Mouse (Mus musculus) neural tube, embryonic 14.5 days (tissue): ENCODE measurements around the gene Rab26. TPM values are rescaled to one million over a fixed set of nuclear protein-coding genes. Genes with fewer than 3 reads are reported as not detected.

ENCODE experiments used
- ATAC-seq: fragments of 200-750 bp; cut with Nextera tagmentation; 2 replicates; pipeline ENCODE4 v1.8.0; 2017; ENCODE audit warnings: low read depth, mild to moderate bottlenecking, moderate TSS enrichment, moderate library complexity
- H3K27ac ChIP-seq: fragments of 300-500 bp; sonication (generic); 2 replicates; pipeline ENCODE4 v1.5.1; 2014; ENCODE audit warnings: low read depth, mild to moderate bottlenecking, control low read depth, low read length, moderate library complexity, mixed read lengths
- H3K27me3 ChIP-seq: fragments of 300-500 bp; sonication (generic); 2 replicates; pipeline ENCODE4 v1.6.1; 2014; ENCODE audit warnings: low read length; ENCODE audit not compliant: control insufficient read depth, insufficient read depth
- H3K36me3 ChIP-seq: fragments of 300-500 bp; sonication (generic); 2 replicates; pipeline ENCODE4 v1.6.1; 2014; ENCODE audit warnings: low read length, mixed read lengths; ENCODE audit not compliant: control insufficient read depth, insufficient read depth
- H3K4me1 ChIP-seq: fragments of 300-500 bp; sonication (generic); 2 replicates; pipeline ENCODE4 v1.6.1; 2014; ENCODE audit warnings: low read length; ENCODE audit not compliant: control insufficient read depth, insufficient read depth
- H3K4me2 ChIP-seq: fragments of 300-500 bp; sonication (generic); 2 replicates; pipeline ENCODE4 v1.6.1; 2014; ENCODE audit warnings: mild to moderate bottlenecking, low read depth, low read length, control low read depth
- H3K4me3 ChIP-seq: fragments of 300-500 bp; sonication (generic); 2 replicates; pipeline ENCODE4 v1.5.1; 2014; ENCODE audit warnings: low read depth, low read length, control low read depth, mixed read lengths
- H3K9ac ChIP-seq: fragments of 300-500 bp; sonication (generic); replicated peaks from 2 replicates; pipeline ENCODE4 v1.6.1; 2014; ENCODE audit warnings: low read depth, mild to moderate bottlenecking, control low read depth, low read length, mixed read lengths
- H3K9me3 ChIP-seq: fragments of 300-500 bp; sonication (generic); 2 replicates; pipeline ENCODE4 v1.6.1; 2016; ENCODE audit warnings: low read length; ENCODE audit not compliant: control insufficient read depth
- WGBS: fragments of 180-500 bp; shearing (Covaris S2); extraction: QIAGEN DNeasy Blood & Tissue Kit; methylation state at CpG from one replicate; pipeline ENCODE4 v1.1.7; 2014; 5-methylcytosine and 5-hydroxymethylcytosine counted together
- polyA plus RNA-seq: library from polyadenylated mRNA; unstranded; fragments of >200 nt; fragmentation: Nextera tagmentation; extraction: Ambion mirVana; gene quantifications from 2 replicates; pipeline ENCODE4 v1.2.1, GENCODE M21; 2014

Gene Rab26
- polyA plus RNA-seq, 1 experiment from 2014 or later = 5.7 TPM

DNA sequence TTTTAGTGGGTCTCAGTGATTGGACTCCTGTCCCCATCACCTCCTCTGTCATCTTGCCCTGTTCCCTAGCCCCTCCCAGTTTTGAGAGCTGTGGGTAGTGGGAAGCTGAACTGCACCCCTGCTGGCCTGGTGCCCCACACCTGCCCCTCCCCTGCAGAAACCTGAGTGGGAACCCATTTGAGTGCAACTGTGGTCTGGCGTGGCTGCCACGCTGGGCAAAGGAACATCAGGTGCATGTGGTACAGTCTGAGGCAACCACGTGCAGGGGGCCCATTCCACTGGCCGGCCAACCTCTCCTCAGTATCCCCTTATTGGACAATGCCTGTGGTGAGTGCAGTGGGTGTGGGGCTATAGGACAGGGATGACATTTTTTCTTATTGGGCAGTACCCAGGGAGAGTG is 30.4 kb upstream of the Rab26 start:
- H3K36me3 ChIP-seq = 0 out of 2 replicates have a peak, but pooled peaks cover 5% of the 10 kb centered on the region
- WGBS = 91% methylated on average over 4 of the region's 4 CpGs
- H3K4me2 ChIP-seq = no peak overlapping the region
- no peaks in the 10 kb centered on the region for H3K9me3 ChIP-seq
- H3K4me1 ChIP-seq = peaks cover 8% of the 10 kb centered on the region; the same call in 1 of the 2 replicates
- H3K27me3 ChIP-seq = no peaks in the 10 kb centered on the region
- H3K9ac ChIP-seq = no peak overlapping the region
- H3K4me3 ChIP-seq = no peak overlapping the region
- H3K27ac ChIP-seq = no peak overlapping the region
- no peak for ATAC-seq

- Histone ChIP-seq H3K9me3 (no peaks in the 10 kb centered on the region), H3K36me3 (0 out of 2 replicates have a peak, but pooled peaks cover 5% of the 10 kb centered on the region), H3K4me3 (no peak overlapping the region), H3K27ac (no peak overlapping the region), H3K9ac (no peak overlapping the region), H3K4me2 (no peak overlapping the region), H3K4me1 (peaks cover 16% of the 10 kb centered on the region; the same call in 1 of the 2 replicates), H3K27me3 (no peaks in the 10 kb centered on the region)
- ATAC-seq = no peak
- WGBS = 85% methylated on average over 5 of the region's 5 CpGs
These were observed 29.6 kb upstream of the Rab26 start for GRCm38 (mm10) chr17:24563638-24564037.

- no peak for ATAC-seq
- 92% methylated on average over 2 of the region's 2 CpGs for WGBS
- Histone ChIP-seq H3K27ac (no peak overlapping the region), H3K27me3 (no peaks in the 10 kb centered on the region), H3K9me3 (no peaks in the 10 kb centered on the region), H3K36me3 (peaks cover 5% of the 10 kb centered on the region; the same call in 1 of the 2 replicates), H3K4me3 (no peak overlapping the region), H3K9ac (no peak overlapping the region), H3K4me1 (peaks cover 22% of the 10 kb centered on the region), H3K4me2 (no peak overlapping the region)
These were observed 27.6 kb upstream of the Rab26 start for GRCm38 (mm10) chr17:24561592-24561991.

- Histone ChIP-seq H3K9me3 (no peaks in the 10 kb centered on the region), H3K4me2 (no peak overlapping the region), H3K4me3 (no peak overlapping the region), H3K27ac (no peak overlapping the region), H3K36me3 (peaks cover 5% of the 10 kb centered on the region; the same call in 1 of the 2 replicates), H3K27me3 (no peaks in the 10 kb centered on the region), H3K4me1 (peaks cover 22% of the 10 kb centered on the region), H3K9ac (no peak overlapping the region)
- ATAC-seq = no peak
- whole genome bisulfite sequencing = 93% methylated on average over 5 of the region's 5 CpGs
These were observed 26.5 kb upstream of the Rab26 start for GRCm38 (mm10) chr17:24560301-24561028.

- peak; percentile 33; the same call in 1 of the 2 replicates for ATAC-seq
- H3K27ac ChIP-seq = peak overlapping the region; percentile 86
- no peak overlapping the region for H3K4me3 ChIP-seq
- H3K9ac ChIP-seq = no peak overlapping the region
- H3K9me3 ChIP-seq = no peaks in the 10 kb centered on the region
- WGBS = 36% methylated on average over 3 of the region's 3 CpGs
- no peaks in the 10 kb centered on the region; the same call in 1 of the 2 replicates for H3K36me3 ChIP-seq
- H3K4me1 ChIP-seq = peaks cover 22% of the 10 kb centered on the region
- 0 out of 2 replicates have a peak overlapping the region, but pooled peaks have one; percentile 14 for H3K4me2 ChIP-seq
- no peaks in the 10 kb centered on the region for H3K27me3 ChIP-seq
These were observed 25.1 kb upstream of the Rab26 start for GRCm38 (mm10) chr17:24559146-24559545.

- Histone ChIP-seq H3K9ac (no peak overlapping the region), H3K4me1 (peaks cover 22% of the 10 kb centered on the region), H3K4me3 (no peak overlapping the region), H3K27ac (peak overlapping the region; percentile 86), H3K27me3 (no peaks in the 10 kb centered on the region), H3K36me3 (no peaks in the 10 kb centered on the region; the same call in 1 of the 2 replicates), H3K9me3 (no peaks in the 10 kb centered on the region), H3K4me2 (peak overlapping the region; percentile 14; the same call in 1 of the 2 replicates)
- WGBS = 6% methylated on average over 4 of the region's 4 CpGs
- peak; percentile 67; the same call in 1 of the 2 replicates for ATAC-seq
These were observed 24.6 kb upstream of the Rab26 start for GRCm38 (mm10) chr17:24558600-24559099.

DNA sequence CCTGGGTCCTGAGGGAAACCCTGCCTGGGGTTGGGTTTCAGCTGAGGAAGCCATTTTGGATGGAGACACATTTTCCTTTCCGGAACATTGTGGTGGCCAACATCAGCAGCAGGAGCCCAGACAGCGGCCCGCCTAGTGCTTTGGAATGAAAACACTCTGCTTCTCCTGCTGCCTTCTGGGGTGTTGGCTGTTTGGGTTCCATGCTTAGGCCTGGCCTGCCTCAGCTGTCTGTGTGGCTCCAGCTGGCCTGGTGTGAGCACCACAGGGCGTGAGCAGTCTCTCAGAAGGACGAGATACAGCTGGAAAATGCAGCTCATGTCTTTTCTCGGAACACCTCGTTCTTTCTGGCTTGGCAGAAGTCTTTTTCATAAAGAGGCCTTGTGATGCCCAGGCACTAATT is 23.1 kb upstream of the Rab26 start:
- 92% methylated on average over 7 of the region's 7 CpGs for WGBS
- Histone ChIP-seq H3K9me3 (no peaks in the 10 kb centered on the region), H3K4me1 (peaks cover 28% of the 10 kb centered on the region), H3K27me3 (no peaks in the 10 kb centered on the region), H3K4me2 (no peak overlapping the region), H3K4me3 (no peak overlapping the region), H3K9ac (no peak overlapping the region), H3K27ac (no peak overlapping the region), H3K36me3 (no peaks in the 10 kb centered on the region; the same call in 1 of the 2 replicates)
- no peak for ATAC-seq

DNA sequence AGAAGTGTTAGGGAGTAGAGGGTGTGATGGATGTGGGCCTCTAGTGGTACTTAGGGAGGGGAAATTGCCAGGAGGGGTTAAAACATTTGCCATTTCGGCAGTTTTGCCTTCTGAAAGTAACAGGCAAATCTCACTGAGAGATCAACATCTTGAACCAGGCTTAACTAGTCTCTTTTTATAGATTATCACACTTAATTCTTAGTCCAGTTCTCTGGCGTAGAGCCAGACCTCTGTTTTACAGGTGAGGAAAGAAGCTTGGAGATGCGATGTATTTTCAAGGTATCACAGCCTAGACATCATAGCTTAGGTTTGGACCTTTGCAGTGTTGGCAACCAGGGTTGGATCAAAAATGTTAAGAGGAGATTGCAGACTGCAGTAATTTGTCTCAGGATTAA is 17.0 kb upstream of the Rab26 start:
- 47% methylated on average over 3 of the region's 3 CpGs for WGBS
- H3K9me3 ChIP-seq = no peaks in the 10 kb centered on the region
- peak overlapping the region; percentile 91 for H3K4me2 ChIP-seq
- peak overlapping the region; percentile 96 for H3K9ac ChIP-seq
- peaks cover 25% of the 10 kb centered on the region for H3K4me1 ChIP-seq
- peak overlapping the region; percentile 96 for H3K27ac ChIP-seq
- H3K4me3 ChIP-seq = peak overlapping the region; percentile 86
- ATAC-seq = no peak
- no peaks in the 10 kb centered on the region for H3K36me3 ChIP-seq
- no peaks in the 10 kb centered on the region for H3K27me3 ChIP-seq

- Histone ChIP-seq H3K9ac (peak overlapping the region; percentile 96), H3K27ac (peak overlapping the region; percentile 96), H3K27me3 (no peaks in the 10 kb centered on the region), H3K4me1 (peaks cover 25% of the 10 kb centered on the region), H3K4me3 (peak overlapping the region; percentile 86), H3K4me2 (peak overlapping the region; percentile 91), H3K9me3 (no peaks in the 10 kb centered on the region), H3K36me3 (no peaks in the 10 kb centered on the region)
- WGBS = under 1% methylated on average over 44 of the region's 44 CpGs
- ATAC-seq = peak; percentile 83
These were observed 16.5 kb upstream of the Rab26 start for GRCm38 (mm10) chr17:24550416-24551049.
